Mouse (Mus musculus) spleen, embryonic (tissue): ENCODE results near the gene Stxbp5l.
"Not testable (repeated sequence)": the region's sequence is repeated elsewhere in the genome, so short reads cannot be mapped to it uniquely, and the experiment has no call there.

Experiments
- CTCF ChIA-PET: fragments of 350-600 bp; sonication (Branson Sonifier 250); formaldehyde crosslinking; loops from one replicate; lab custom pipeline; 2022; lab: Charles Lee

Gene Stxbp5l

GRCm38 (mm10) chr16:37280206-37280605 is 104.6 kb downstream of the Stxbp5l start:
- CTCF ChIA-PET = no interaction called here

- CTCF ChIA-PET = no interaction called here
Observed at GRCm38 (mm10) chr16:37273681-37274080, 111.1 kb downstream of the Stxbp5l start.

GRCm38 (mm10) chr16:37261678-37262077 is 123.1 kb downstream of the Stxbp5l start:
- CTCF ChIA-PET = no interaction called here

- CTCF ChIA-PET = no interaction called here
Observed at GRCm38 (mm10) chr16:37219151-37219550, 165.6 kb downstream of the Stxbp5l start.

- CTCF ChIA-PET = no interaction called here
Observed at GRCm38 (mm10) chr16:37208783-37209182, 176.0 kb downstream of the Stxbp5l start.

- CTCF ChIA-PET = no interaction called here
Observed at GRCm38 (mm10) chr16:37194152-37194551, 190.6 kb downstream of the Stxbp5l start.

- CTCF ChIA-PET = not testable (repeated sequence)
Observed at GRCm38 (mm10) chr16:37125190-37125589, 259.6 kb downstream of the Stxbp5l start.

- CTCF ChIA-PET = no interaction called here
Observed at GRCm38 (mm10) chr16:37109285-37109684, 275.5 kb downstream of the Stxbp5l start.

- CTCF ChIA-PET = no interaction called here
Observed at GRCm38 (mm10) chr16:37108763-37109162, 276.0 kb downstream of the Stxbp5l start.

- CTCF ChIA-PET = no interaction called here
Observed at GRCm38 (mm10) chr16:37094169-37094833, 290.5 kb downstream of the Stxbp5l start.

- CTCF ChIA-PET = interaction anchor here (0.7 kb wide), 1 partner anchor 78 kb away, joined by 3 read pairs; no protein-coding TSS in a partner anchor
Observed at GRCm38 (mm10) chr16:37089648-37090047, 295.1 kb downstream of the Stxbp5l start.

- CTCF ChIA-PET = no interaction called here
Observed at GRCm38 (mm10) chr16:37072354-37072753, 312.4 kb downstream of the Stxbp5l start.
